Mouse (Mus musculus): ENCODE measurements around the gene Sgms1. TPM values are rescaled to one million over a fixed set of nuclear protein-coding genes. Genes with fewer than 3 reads are reported as not detected.

Sgms1 gene
- polyA plus RNA-seq, 1 experiment from 2014 or later: 21.5 TPM

DNA sequence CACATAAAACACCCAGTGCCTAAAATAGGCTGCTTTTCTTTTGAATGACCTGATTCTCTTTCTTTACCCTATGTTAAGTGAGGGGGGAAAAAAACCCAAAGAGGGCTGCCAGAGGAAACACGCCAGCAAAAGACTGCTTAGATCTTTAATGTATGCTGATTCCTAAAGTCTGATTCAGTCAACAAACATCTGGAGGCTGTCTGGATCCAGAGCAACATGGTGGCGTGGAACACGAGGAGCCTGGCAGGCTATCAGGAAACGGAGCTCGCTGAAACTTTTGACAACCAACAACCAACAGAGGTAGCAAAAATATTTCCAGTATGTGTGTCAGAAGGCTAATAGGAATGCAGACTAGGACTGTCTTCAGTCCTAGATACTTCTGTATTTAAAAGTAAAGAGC, 158.7 kb downstream of the Sgms1 start:
- no peak overlapping the region for H3K9ac ChIP-seq
- no peaks in the 10 kb centered on the region for H3K36me3 ChIP-seq (replicated peaks)
- 69% methylated on average over 5 of the region's 5 CpGs for WGBS
- ATAC-seq (replicated peaks): no peak
- H3K4me2 ChIP-seq: no peak overlapping the region
- H3K27ac ChIP-seq: no peak overlapping the region
- no peaks in the 10 kb centered on the region for H3K9me3 ChIP-seq
- no peaks in the 10 kb centered on the region for H3K4me1 ChIP-seq
- H3K4me3 ChIP-seq: no peak overlapping the region
- no peaks in the 10 kb centered on the region for H3K27me3 ChIP-seq (replicated peaks)

GRCm38 (mm10) chr19:32230301-32230700, 159.2 kb downstream of the Sgms1 start:
- ATAC-seq (replicated peaks): no peak
- Histone ChIP-seq H3K9ac (no peak overlapping the region), H3K27me3 (replicated peaks) (no peaks in the 10 kb centered on the region), H3K4me3 (no peak overlapping the region), H3K27ac (no peak overlapping the region), H3K36me3 (replicated peaks) (no peaks in the 10 kb centered on the region), H3K4me2 (no peak overlapping the region), H3K4me1 (no peaks in the 10 kb centered on the region), H3K9me3 (no peaks in the 10 kb centered on the region)
- WGBS: 86% methylated on average over 5 of the region's 5 CpGs

- WGBS: 91% methylated on average over 5 of the region's 5 CpGs
- H3K27ac ChIP-seq: no peak overlapping the region
These were observed 159.7 kb downstream of the Sgms1 start for GRCm38 (mm10) chr19:32229776-32230175.

GRCm38 (mm10) chr19:32227175-32227574, 162.3 kb downstream of the Sgms1 start:
- no peak overlapping the region for H3K9ac ChIP-seq
- H3K27me3 ChIP-seq (replicated peaks): no peaks in the 10 kb centered on the region
- no peaks in the 10 kb centered on the region for H3K4me1 ChIP-seq
- no peak overlapping the region for H3K4me2 ChIP-seq
- H3K4me3 ChIP-seq: no peak overlapping the region
- H3K36me3 ChIP-seq (replicated peaks): no peaks in the 10 kb centered on the region
- no peaks in the 10 kb centered on the region for H3K9me3 ChIP-seq
- no peak for ATAC-seq (replicated peaks)
- H3K27ac ChIP-seq: no peak overlapping the region
- WGBS: 91% methylated on average over 2 of the region's 2 CpGs

More at GRCm38 (mm10) chr19:32229776-32230175, 159.7 kb downstream of the Sgms1 start:
- ATAC-seq (replicated peaks): no peak
- H3K4me2 ChIP-seq: no peak overlapping the region
- H3K36me3 ChIP-seq (replicated peaks): no peaks in the 10 kb centered on the region
- H3K4me1 ChIP-seq: no peaks in the 10 kb centered on the region
- H3K4me3 ChIP-seq: no peak overlapping the region
- no peaks in the 10 kb centered on the region for H3K9me3 ChIP-seq
- no peak overlapping the region for H3K9ac ChIP-seq
- H3K27me3 ChIP-seq (replicated peaks): no peaks in the 10 kb centered on the region

- Histone ChIP-seq H3K27me3 (replicated peaks) (no peaks in the 10 kb centered on the region), H3K4me3 (no peak overlapping the region), H3K4me2 (no peak overlapping the region), H3K27ac (no peak overlapping the region), H3K9ac (no peak overlapping the region), H3K36me3 (replicated peaks) (no peaks in the 10 kb centered on the region), H3K9me3 (no peaks in the 10 kb centered on the region), H3K4me1 (no peaks in the 10 kb centered on the region; the same call in 1 of the 2 replicates)
- WGBS: 70% methylated on average over 9 of the region's 9 CpGs
- no peak; the same call in 1 of the 2 replicates for ATAC-seq (replicated peaks)
These were observed 164.4 kb downstream of the Sgms1 start for GRCm38 (mm10) chr19:32225097-32225490.

DNA sequence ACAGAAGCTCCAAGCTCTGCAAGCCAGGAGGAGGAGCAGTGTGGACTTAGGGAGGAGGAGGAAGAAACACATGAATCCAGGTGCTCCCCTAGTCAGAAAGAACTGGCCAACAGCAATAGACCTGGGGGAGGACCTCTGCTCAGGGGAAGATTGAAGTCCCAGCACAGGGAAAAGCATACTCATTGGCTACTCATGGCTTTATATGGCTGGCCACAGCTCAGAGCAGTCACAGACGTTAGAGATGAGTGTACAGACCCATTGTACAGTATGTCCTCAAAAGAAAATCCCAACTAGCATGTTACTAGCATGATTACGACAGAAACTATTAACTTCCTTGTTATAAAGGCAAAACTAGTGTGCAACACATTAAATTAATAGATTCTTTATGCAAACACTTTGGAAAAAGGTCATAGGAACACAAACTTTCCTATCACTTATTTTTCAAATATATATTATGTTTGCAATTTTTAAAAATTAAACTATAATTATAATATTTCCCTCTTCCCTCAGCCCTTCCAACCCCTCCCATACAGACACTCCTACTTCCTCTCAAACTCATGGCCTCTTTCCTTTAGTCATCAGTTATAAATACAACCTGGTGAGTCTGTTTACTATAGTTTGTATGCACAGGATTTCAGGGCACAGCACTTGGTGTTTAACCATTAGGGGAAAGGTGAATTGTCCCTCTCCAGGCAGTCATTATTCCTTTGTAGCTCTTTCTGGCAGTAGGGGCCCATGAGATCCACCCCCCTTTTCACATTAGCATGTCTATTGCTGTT, 165.0 kb downstream of the Sgms1 start:
- Histone ChIP-seq H3K27me3 (replicated peaks) (no peaks in the 10 kb centered on the region), H3K4me3 (no peak overlapping the region), H3K9me3 (no peaks in the 10 kb centered on the region), H3K4me1 (no peaks in the 10 kb centered on the region; the same call in 1 of the 2 replicates), H3K36me3 (replicated peaks) (no peaks in the 10 kb centered on the region), H3K4me2 (no peak overlapping the region), H3K9ac (no peak overlapping the region), H3K27ac (no peak overlapping the region)
- ATAC-seq (replicated peaks): no peak
- WGBS: 84% methylated on average over 2 of the region's 2 CpGs

GRCm38 (mm10) chr19:32223751-32224174, 165.8 kb downstream of the Sgms1 start:
- Histone ChIP-seq H3K36me3 (replicated peaks) (no peaks in the 10 kb centered on the region), H3K4me3 (no peak overlapping the region), H3K27ac (no peak overlapping the region), H3K4me1 (no peaks in the 10 kb centered on the region; the same call in 1 of the 2 replicates), H3K27me3 (replicated peaks) (no peaks in the 10 kb centered on the region), H3K9ac (no peak overlapping the region), H3K9me3 (no peaks in the 10 kb centered on the region), H3K4me2 (no peak overlapping the region)
- 61% methylated on average over 3 of the region's 3 CpGs for WGBS
- ATAC-seq (replicated peaks): no peak

DNA sequence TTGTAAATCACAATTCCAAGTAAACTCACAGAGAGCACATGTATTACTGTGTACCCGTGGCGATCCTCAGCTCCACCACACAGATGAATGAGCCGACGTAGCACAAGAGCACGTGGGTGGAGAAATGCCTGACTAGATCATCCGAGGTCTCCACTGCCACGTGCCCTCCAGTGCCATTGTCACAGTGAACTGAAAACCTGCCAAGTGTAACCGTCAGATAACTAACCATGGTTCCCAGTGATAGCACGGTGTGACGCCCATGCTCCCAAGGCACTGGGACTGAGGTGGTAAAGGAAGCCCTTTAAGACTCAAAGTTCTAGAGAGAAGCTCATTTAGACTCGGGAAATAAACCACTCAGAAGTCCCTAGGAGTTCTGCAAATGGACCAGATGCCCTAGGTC, 167.4 kb downstream of the Sgms1 start:
- Histone ChIP-seq H3K27ac (no peak overlapping the region), H3K27me3 (replicated peaks) (no peaks in the 10 kb centered on the region), H3K4me2 (no peak overlapping the region), H3K4me1 (no peaks in the 10 kb centered on the region; the same call in 1 of the 2 replicates), H3K9ac (no peak overlapping the region), H3K9me3 (no peaks in the 10 kb centered on the region), H3K36me3 (replicated peaks) (no peaks in the 10 kb centered on the region), H3K4me3 (no peak overlapping the region)
- 92% methylated on average over 11 of the region's 11 CpGs for WGBS
- no peak for ATAC-seq (replicated peaks)

- H3K9me3 ChIP-seq: no peaks in the 10 kb centered on the region
- WGBS: 50% methylated on average over 2 of the region's 2 CpGs
These were observed 168.5 kb downstream of the Sgms1 start for GRCm38 (mm10) chr19:32220991-32221390.

DNA sequence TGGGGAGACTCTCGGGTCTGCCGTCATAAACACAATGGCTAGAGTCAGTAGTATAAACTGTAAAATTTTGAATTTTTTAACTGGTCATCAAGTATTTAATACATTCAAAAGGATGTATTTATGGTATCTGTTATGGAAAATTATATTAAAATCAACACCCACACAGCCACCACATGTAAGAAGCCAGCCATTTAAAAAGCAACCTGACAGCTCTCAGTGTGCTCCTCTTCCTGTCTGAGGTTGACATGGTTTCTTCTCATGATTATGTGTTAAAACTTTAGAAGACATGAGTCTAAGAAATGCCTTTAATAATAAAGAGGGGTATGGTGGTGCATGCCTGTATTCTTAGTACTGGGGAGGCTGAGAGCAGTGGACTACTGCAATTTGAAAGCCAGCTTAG, 172.8 kb downstream of the Sgms1 start:
- no peaks in the 10 kb centered on the region; the same call in 1 of the 2 replicates for H3K4me1 ChIP-seq
- H3K36me3 ChIP-seq (replicated peaks): no peaks in the 10 kb centered on the region
- no peak overlapping the region for H3K4me2 ChIP-seq
- H3K9me3 ChIP-seq: no peaks in the 10 kb centered on the region
- no peak overlapping the region for H3K9ac ChIP-seq
- no peak overlapping the region for H3K4me3 ChIP-seq
- H3K27me3 ChIP-seq (replicated peaks): no peaks in the 10 kb centered on the region
- no peak overlapping the region for H3K27ac ChIP-seq
- ATAC-seq (replicated peaks): no peak
- WGBS: 97% methylated on average over 2 of the region's 2 CpGs

More at GRCm38 (mm10) chr19:32220991-32221390, 168.5 kb downstream of the Sgms1 start:
- Histone ChIP-seq H3K4me1 (no peaks in the 10 kb centered on the region; the same call in 1 of the 2 replicates), H3K27ac (no peak overlapping the region), H3K4me2 (no peak overlapping the region), H3K27me3 (replicated peaks) (no peaks in the 10 kb centered on the region), H3K36me3 (replicated peaks) (no peaks in the 10 kb centered on the region), H3K4me3 (no peak overlapping the region), H3K9ac (no peak overlapping the region)
- no peak for ATAC-seq (replicated peaks)

DNA sequence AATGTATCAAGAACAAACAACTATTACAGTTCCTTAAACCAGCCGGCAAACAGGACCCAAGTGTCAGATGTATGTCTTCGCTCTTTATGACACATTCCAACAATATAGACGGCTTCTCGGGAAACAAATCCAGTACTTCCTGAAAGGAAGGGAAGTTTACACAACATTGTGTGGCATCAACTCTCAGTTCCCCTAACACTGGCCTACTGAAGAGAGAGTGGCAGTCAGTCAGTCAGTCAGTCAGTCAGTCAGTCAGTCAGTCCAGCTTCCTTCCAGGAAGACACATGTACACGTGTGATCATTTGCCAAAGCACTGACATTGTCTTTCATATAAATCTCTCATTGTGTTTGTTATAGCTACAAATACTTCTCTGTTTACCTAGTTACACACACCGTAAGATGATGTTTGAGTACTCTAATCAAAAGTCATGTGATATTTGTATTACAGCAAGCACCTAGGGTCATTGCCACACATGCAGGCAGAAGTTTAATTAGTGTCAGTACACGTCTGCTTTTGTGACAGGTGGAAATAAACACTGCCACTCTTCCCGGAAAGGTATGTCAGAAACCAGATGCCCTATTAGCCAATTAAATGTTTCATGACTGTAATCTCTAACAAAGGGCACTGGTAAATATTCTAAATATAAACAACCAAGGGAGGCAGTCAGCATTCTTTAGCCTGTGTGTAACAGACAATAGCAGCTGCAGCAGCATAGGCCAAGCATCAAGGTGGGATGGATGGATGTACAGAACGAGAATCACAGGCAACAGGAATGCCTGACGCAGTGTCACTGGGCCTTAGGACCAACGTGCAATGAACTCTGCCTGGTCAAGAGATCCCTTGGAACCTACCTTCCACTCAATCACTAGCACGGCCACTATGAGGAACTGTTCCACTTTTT, 174.4 kb downstream of the Sgms1 start:
- no peaks in the 10 kb centered on the region for H3K36me3 ChIP-seq (replicated peaks)
- no peak for ATAC-seq (replicated peaks)
- no peak overlapping the region for H3K9ac ChIP-seq
- 84% methylated on average over 12 of the region's 12 CpGs for WGBS
- H3K4me1 ChIP-seq: peaks cover 5% of the 10 kb centered on the region
- H3K27ac ChIP-seq: no peak overlapping the region
- no peaks in the 10 kb centered on the region for H3K9me3 ChIP-seq
- no peak overlapping the region for H3K4me2 ChIP-seq
- no peak overlapping the region for H3K4me3 ChIP-seq
- H3K27me3 ChIP-seq (replicated peaks): peaks cover 4% of the 10 kb centered on the region; the same call in 1 of the 2 replicates

DNA sequence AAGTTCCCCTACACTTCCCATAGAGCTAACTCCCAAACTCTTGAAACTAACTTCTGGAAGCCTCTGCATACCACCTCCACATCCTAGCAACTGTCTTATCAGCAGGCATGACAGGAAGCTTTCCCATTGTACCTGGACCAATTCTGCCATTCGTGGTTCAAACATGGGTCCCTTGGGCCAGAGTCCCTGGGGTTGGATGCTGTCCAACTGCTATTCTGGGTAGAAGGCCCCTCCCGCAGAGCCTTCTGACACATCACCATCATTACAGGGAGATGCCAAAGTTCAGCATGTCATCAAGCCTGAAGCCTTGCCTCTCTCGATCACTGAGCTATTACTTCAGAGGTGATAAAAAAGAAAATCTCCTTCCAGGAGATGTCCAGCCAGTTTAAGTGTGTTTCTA, 175.9 kb downstream of the Sgms1 start:
- Histone ChIP-seq H3K4me1 (peaks cover 5% of the 10 kb centered on the region), H3K4me2 (no peak overlapping the region), H3K9ac (no peak overlapping the region), H3K4me3 (no peak overlapping the region), H3K27me3 (replicated peaks) (peaks cover 4% of the 10 kb centered on the region; the same call in 1 of the 2 replicates), H3K36me3 (replicated peaks) (no peaks in the 10 kb centered on the region), H3K27ac (no peak overlapping the region), H3K9me3 (no peaks in the 10 kb centered on the region)
- WGBS: 82% methylated on average over 3 of the region's 3 CpGs
- ATAC-seq (replicated peaks): no peak

Measured in midbrain, embryonic 15.5 days (tissue).